Mouse (Mus musculus): ENCODE measurements around the gene Smyd3. TPM values are rescaled to one million over a fixed set of nuclear protein-coding genes. Genes with fewer than 3 reads are reported as not detected.
A peak's percentile ranks its signal among the peaks of the same experiment; 100 is the strongest.

Gene Smyd3
- polyA plus RNA-seq, 1 experiment from 2014 or later: 22.0 TPM

- no peak overlapping the region for H3K4me3 ChIP-seq (replicated peaks)
- no peak for ATAC-seq (ENCODE audit: insufficient number of reproducible peaks, low FRiP score, low TSS enrichment, low read depth)
- H3K9ac ChIP-seq: no peak overlapping the region
- WGBS: 44% methylated on average over 1 of the region's 1 CpGs
- no peaks in the 10 kb centered on the region for H3K9me3 ChIP-seq (replicated peaks)
- H3K36me3 ChIP-seq: no peaks in the 10 kb centered on the region
- H3K27me3 ChIP-seq: no peaks in the 10 kb centered on the region
- H3K4me1 ChIP-seq: no peaks in the 10 kb centered on the region
- H3K27ac ChIP-seq (replicated peaks): no peak overlapping the region
- H3K4me2 ChIP-seq (replicated peaks): no peak overlapping the region
Observed at GRCm38 (mm10) chr1:179072406-179072805, 445.4 kb downstream of the Smyd3 start.

GRCm38 (mm10) chr1:179068990-179069389 is 448.9 kb downstream of the Smyd3 start:
- Histone ChIP-seq H3K27me3 (no peaks in the 10 kb centered on the region), H3K9me3 (replicated peaks) (no peaks in the 10 kb centered on the region), H3K9ac (no peak overlapping the region), H3K4me2 (replicated peaks) (no peak overlapping the region), H3K4me1 (no peaks in the 10 kb centered on the region), H3K36me3 (no peaks in the 10 kb centered on the region), H3K4me3 (replicated peaks) (no peak overlapping the region), H3K27ac (replicated peaks) (no peak overlapping the region)
- 89% methylated on average over 1 of the region's 1 CpGs for WGBS
- ATAC-seq (ENCODE audit: insufficient number of reproducible peaks, low FRiP score, low TSS enrichment, low read depth): no peak

GRCm38 (mm10) chr1:179065294-179065601 is 452.6 kb downstream of the Smyd3 start:
- ATAC-seq (ENCODE audit: insufficient number of reproducible peaks, low FRiP score, low TSS enrichment, low read depth): no peak
- no peaks in the 10 kb centered on the region for H3K36me3 ChIP-seq
- no peak overlapping the region for H3K27ac ChIP-seq (replicated peaks)
- WGBS: 86% methylated on average over 2 of the region's 2 CpGs
- H3K9ac ChIP-seq: no peak overlapping the region
- no peaks in the 10 kb centered on the region for H3K27me3 ChIP-seq
- H3K4me3 ChIP-seq (replicated peaks): no peak overlapping the region
- no peaks in the 10 kb centered on the region for H3K9me3 ChIP-seq (replicated peaks)
- H3K4me2 ChIP-seq (replicated peaks): no peak overlapping the region
- peaks cover 25% of the 10 kb centered on the region for H3K4me1 ChIP-seq

- no peaks in the 10 kb centered on the region for H3K9me3 ChIP-seq (replicated peaks)
- H3K36me3 ChIP-seq: no peaks in the 10 kb centered on the region
- H3K4me3 ChIP-seq (replicated peaks): no peak overlapping the region
- 86% methylated on average over 14 of the region's 14 CpGs for WGBS
- H3K4me2 ChIP-seq (replicated peaks): no peak overlapping the region
- no peaks in the 10 kb centered on the region for H3K27me3 ChIP-seq
- H3K27ac ChIP-seq (replicated peaks): no peak overlapping the region
- peaks cover 30% of the 10 kb centered on the region for H3K4me1 ChIP-seq
- no peak overlapping the region for H3K9ac ChIP-seq
- ATAC-seq (ENCODE audit: insufficient number of reproducible peaks, low FRiP score, low TSS enrichment, low read depth): no peak
Observed at GRCm38 (mm10) chr1:179064601-179065293, 453.1 kb downstream of the Smyd3 start.

GRCm38 (mm10) chr1:179061759-179062168 is 456.1 kb downstream of the Smyd3 start:
- H3K27me3 ChIP-seq: no peaks in the 10 kb centered on the region
- no peaks in the 10 kb centered on the region for H3K9me3 ChIP-seq (replicated peaks)
- H3K4me2 ChIP-seq (replicated peaks): no peak overlapping the region
- no peaks in the 10 kb centered on the region for H3K36me3 ChIP-seq
- WGBS: 3% methylated on average over 9 of the region's 9 CpGs
- H3K9ac ChIP-seq: no peak overlapping the region
- no peak overlapping the region for H3K4me3 ChIP-seq (replicated peaks)
- peaks cover 38% of the 10 kb centered on the region for H3K4me1 ChIP-seq
- no peak for ATAC-seq (ENCODE audit: insufficient number of reproducible peaks, low FRiP score, low TSS enrichment, low read depth)
- peak overlapping the region; percentile 74 for H3K27ac ChIP-seq (replicated peaks)

GRCm38 (mm10) chr1:179061053-179061452 is 456.8 kb downstream of the Smyd3 start:
- peaks cover 38% of the 10 kb centered on the region for H3K4me1 ChIP-seq
- 54% methylated on average over 4 of the region's 4 CpGs for WGBS
- no peak overlapping the region for H3K4me2 ChIP-seq (replicated peaks)

GRCm38 (mm10) chr1:179060113-179060955 is 457.5 kb downstream of the Smyd3 start:
- no peaks in the 10 kb centered on the region for H3K9me3 ChIP-seq (replicated peaks)
- peaks cover 38% of the 10 kb centered on the region for H3K4me1 ChIP-seq
- no peak overlapping the region for H3K9ac ChIP-seq
- H3K27ac ChIP-seq (replicated peaks): peak overlapping the region; percentile 74
- no peaks in the 10 kb centered on the region for H3K36me3 ChIP-seq
- ATAC-seq (ENCODE audit: insufficient number of reproducible peaks, low FRiP score, low TSS enrichment, low read depth): no peak
- 0 out of 2 replicates have a peak overlapping the region, but pooled peaks have one; percentile 27 for H3K4me2 ChIP-seq (replicated peaks)
- H3K27me3 ChIP-seq: no peaks in the 10 kb centered on the region
- H3K4me3 ChIP-seq (replicated peaks): no peak overlapping the region
- WGBS: 28% methylated on average over 18 of the region's 18 CpGs

More at GRCm38 (mm10) chr1:179061053-179061452, 456.8 kb downstream of the Smyd3 start:
- no peaks in the 10 kb centered on the region for H3K36me3 ChIP-seq
- no peaks in the 10 kb centered on the region for H3K27me3 ChIP-seq
- H3K9ac ChIP-seq: no peak overlapping the region
- H3K4me3 ChIP-seq (replicated peaks): no peak overlapping the region
- no peaks in the 10 kb centered on the region for H3K9me3 ChIP-seq (replicated peaks)
- H3K27ac ChIP-seq (replicated peaks): peak overlapping the region; percentile 74
- ATAC-seq (ENCODE audit: insufficient number of reproducible peaks, low FRiP score, low TSS enrichment, low read depth): no peak

- Histone ChIP-seq H3K4me1 (peaks cover 38% of the 10 kb centered on the region), H3K27ac (replicated peaks) (peak overlapping the region; percentile 74), H3K27me3 (no peaks in the 10 kb centered on the region), H3K36me3 (no peaks in the 10 kb centered on the region), H3K9me3 (replicated peaks) (no peaks in the 10 kb centered on the region), H3K4me3 (replicated peaks) (no peak overlapping the region), H3K4me2 (replicated peaks) (0 out of 2 replicates have a peak overlapping the region, but pooled peaks have one; percentile 27), H3K9ac (no peak overlapping the region)
- 0 out of 2 replicates have a peak, but pooled peaks have one; percentile 25 for ATAC-seq (ENCODE audit: insufficient number of reproducible peaks, low FRiP score, low TSS enrichment, low read depth)
- WGBS: 38% methylated on average over 15 of the region's 15 CpGs
Observed at GRCm38 (mm10) chr1:179059286-179060112, 458.3 kb downstream of the Smyd3 start.

- H3K9ac ChIP-seq: no peak overlapping the region
- no peak overlapping the region; the same call in 1 of the 2 replicates for H3K4me2 ChIP-seq (replicated peaks)
- no peak overlapping the region for H3K4me3 ChIP-seq (replicated peaks)
- H3K27me3 ChIP-seq: no peaks in the 10 kb centered on the region
- 0 out of 2 replicates have a peak overlapping the region, but pooled peaks have one; percentile 49 for H3K27ac ChIP-seq (replicated peaks)
- no peaks in the 10 kb centered on the region for H3K36me3 ChIP-seq
- peaks cover 38% of the 10 kb centered on the region for H3K4me1 ChIP-seq
- no peaks in the 10 kb centered on the region for H3K9me3 ChIP-seq (replicated peaks)
- no peak for ATAC-seq (ENCODE audit: insufficient number of reproducible peaks, low FRiP score, low TSS enrichment, low read depth)
- WGBS: 38% methylated on average over 4 of the region's 4 CpGs
Observed at GRCm38 (mm10) chr1:179058675-179059074, 459.2 kb downstream of the Smyd3 start.

GRCm38 (mm10) chr1:179055760-179056159 is 462.1 kb downstream of the Smyd3 start:
- ATAC-seq (ENCODE audit: insufficient number of reproducible peaks, low FRiP score, low TSS enrichment, low read depth): no peak
- Histone ChIP-seq H3K4me3 (replicated peaks) (no peak overlapping the region), H3K4me1 (peaks cover 18% of the 10 kb centered on the region), H3K4me2 (replicated peaks) (no peak overlapping the region), H3K27ac (replicated peaks) (no peak overlapping the region), H3K9me3 (replicated peaks) (no peaks in the 10 kb centered on the region), H3K9ac (no peak overlapping the region), H3K27me3 (no peaks in the 10 kb centered on the region), H3K36me3 (no peaks in the 10 kb centered on the region)
- 61% methylated on average over 3 of the region's 3 CpGs for WGBS

Data from embryonic facial prominence, embryonic 15.5 days (tissue).